Mouse (Mus musculus) neural tube, embryonic 10.5 days (tissue): ENCODE measurements around the gene Defb29.
A peak's percentile ranks its signal among the peaks of the same experiment; 100 is the strongest.

ENCODE experiments used
- DNase-seq: peaks from one replicate; pipeline ENCODE4 v3.0.0-alpha.2; 2017; ENCODE audit warnings: low spot score; ENCODE audit errors: extremely low spot score

Defb29 gene

DNA sequence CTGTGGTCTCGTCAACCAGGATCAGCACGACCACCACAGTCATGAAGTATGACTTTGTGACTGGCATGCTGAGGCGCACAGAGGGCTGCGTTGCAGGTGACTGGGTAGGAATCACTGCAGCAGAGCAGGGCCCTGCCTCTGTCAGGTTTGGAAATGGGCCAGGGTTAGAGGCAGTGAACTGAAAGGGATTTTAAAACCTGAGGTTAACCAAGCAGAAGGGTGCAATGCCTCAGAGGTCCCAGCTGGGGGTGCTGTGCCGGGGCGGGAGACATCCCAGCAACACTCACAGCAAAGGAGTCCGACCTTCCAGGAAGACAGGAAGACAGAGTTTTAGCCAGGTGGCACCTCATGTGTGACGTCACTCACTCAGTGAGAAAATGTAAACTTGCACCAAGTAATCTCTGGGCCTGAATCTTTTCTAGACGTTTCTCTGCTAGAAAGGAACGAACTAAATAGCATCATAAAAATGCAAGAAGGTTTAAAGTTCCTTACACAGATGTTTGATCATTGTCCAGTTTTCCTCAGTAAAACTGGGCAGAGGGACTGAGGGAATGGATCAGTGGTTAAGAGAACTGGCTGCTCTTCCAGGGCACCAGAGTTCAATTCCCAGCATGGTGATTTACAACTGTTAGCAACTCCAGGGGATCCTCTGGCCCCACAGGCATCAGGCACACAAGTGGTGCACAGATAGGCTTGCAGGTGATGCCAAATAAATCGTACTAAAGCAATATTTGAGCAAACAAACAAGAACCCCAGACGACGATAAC lies at the start of gene Defb29:
Gene Defb29 (minus strand): TSS at position 155 of the 767 bp plus-strand sequence.
- no peak for DNase-seq

DNA sequence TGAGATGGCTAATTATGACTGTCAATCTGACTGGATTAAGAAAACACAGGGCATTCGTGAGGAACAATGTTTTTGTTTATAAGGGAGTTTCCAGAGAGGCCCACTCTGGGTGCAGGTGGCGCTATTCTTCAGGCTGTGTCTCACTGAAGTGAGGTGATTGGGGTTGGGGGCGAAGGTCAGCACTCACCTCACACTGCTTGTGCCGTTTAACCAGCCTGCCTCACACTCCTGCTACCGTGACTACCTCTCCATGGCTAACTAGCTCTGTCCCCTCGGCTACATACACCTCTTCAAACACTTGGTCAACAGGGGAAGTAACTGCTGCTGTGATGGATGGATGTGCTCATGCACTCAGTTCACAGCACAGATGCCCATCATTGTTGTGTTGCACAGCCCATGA lies 49.1 kb upstream of the Defb29 start:
- no peak for DNase-seq

DNA sequence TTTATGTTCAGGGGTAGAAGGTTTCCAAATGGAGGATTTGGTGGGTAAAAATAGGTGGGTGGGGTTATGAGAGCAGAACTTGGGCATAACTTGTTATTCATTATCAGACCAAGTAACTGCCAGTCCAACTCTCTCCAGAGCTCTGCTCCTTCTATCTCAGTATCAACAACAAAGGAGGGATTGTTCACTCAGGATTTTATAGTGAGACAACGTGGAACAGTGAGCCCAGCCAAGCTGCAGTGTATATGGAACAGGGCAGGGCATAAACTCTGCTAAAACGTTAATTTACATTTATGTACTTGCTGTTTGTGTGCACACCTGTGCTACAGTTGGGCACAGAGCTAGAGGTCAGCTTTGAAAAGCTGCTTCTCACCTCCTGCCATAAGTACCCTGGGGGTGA lies 48.6 kb upstream of the Defb29 start:
- DNase-seq = no peak

DNA sequence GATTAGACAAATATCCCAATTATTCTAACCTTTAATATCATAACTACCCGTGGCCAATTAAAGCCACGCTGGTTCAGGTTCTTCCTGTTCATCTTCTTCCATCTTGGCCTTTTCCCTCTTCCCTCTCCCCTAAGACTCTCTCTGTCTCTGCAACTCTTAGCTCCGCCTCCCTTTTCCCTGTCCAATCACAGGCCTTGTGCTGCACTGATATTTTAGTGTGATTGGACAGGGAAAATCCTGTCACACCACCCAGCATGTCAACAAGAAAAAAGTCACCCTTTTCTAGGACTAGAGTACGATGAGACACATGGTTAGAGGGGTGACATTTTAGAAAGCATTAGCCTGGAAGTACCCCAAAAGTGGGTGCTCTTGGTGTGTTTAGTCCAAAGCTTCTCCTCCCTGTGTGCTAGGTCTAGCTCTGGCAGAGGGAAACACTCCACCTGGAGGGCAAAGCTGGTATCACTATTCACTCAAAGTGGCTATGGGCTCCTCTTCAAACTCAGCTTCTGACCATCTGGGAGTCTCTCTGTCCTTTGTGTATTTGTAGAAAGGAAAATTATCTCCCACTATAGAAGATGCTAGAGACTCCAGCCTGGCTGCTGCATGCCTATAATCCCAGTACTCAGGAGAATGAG lies 47.1 kb upstream of the Defb29 start:
- no peak for DNase-seq

GRCm38 (mm10) chr2:152580612-152581011 lies 40.7 kb upstream of the Defb29 start:
- DNase-seq = no peak

- DNase-seq = no peak
These were observed 40.2 kb upstream of the Defb29 start, which contains the start of gene Defb19 for GRCm38 (mm10) chr2:152580107-152580506. Defb19 (minus strand) TSS chr2:152580312.

DNA sequence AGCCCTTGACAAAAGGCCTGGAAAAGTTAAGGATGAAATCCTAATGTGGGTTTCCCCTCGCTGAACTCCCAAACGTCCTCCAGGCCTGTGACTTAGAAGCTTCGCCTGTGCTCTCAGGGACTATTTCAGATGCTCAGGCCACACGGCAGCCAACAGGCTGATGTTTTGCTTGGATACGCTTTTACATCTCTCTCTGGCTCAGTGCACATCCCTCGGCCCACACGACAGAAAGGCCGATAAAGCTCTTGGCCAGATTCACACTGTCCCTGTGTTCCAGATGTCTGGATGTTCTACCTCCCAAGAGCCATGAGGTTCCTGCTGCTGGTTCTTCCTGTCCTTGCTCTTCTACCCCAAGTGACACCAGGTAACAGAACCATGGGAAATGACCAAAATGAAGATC lies 33.6 kb upstream of the Defb29 start:
- DNase-seq = no peak

- DNase-seq = peak; percentile 21
These were observed 32.4 kb upstream of the Defb29 start, which contains the start of gene Defb21 for GRCm38 (mm10) chr2:152572114-152572794. Defb21 (plus strand) TSS chr2:152572744.

- no peak for DNase-seq
These were observed 30.4 kb upstream of the Defb29 start for GRCm38 (mm10) chr2:152570313-152570712.

DNA sequence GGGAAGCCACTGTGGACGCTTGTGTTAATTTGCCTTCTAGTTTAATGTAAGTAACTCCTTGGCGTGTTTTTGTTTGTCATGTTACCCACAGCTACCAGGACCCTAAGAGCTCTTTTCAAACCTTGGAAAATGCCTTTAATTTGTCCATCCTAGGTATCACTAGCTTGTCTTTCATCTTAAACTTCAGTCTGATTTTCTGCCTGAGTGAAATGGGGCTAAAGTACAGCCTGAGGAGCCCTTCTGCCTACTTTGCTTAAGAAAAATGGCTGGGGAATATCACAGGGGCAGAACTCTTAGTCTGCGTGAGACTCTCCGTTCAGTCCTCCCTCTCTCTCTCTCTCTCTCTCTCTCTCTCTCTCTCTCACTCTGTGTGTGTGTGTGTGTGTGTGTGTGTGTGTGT lies 30.0 kb upstream of the Defb29 start:
- no peak for DNase-seq

DNA sequence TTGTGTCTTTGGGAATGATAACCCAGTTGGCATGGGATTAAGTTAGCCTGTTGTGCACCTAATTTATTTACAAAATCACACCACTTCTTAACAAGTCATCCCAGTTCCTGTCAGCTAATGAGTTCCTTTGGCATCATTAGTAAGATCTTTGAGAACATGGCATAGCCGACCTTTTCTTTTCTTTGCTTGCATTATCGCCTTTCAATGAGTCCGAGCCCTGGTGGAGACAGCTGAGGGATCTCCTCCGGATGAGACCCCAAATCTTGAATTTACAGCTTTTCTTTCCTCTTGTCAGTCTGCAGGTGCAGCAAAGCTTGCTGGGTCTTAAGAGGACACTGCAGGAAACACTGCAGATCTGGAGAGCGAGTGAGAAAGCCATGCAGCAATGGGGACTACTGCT lies 29.1 kb upstream of the Defb29 start, which contains the start of gene Gm17416:
Gene Gm17416 (plus strand): TSS at position 301 of the 400 bp plus-strand sequence.
- no peak for DNase-seq

DNA sequence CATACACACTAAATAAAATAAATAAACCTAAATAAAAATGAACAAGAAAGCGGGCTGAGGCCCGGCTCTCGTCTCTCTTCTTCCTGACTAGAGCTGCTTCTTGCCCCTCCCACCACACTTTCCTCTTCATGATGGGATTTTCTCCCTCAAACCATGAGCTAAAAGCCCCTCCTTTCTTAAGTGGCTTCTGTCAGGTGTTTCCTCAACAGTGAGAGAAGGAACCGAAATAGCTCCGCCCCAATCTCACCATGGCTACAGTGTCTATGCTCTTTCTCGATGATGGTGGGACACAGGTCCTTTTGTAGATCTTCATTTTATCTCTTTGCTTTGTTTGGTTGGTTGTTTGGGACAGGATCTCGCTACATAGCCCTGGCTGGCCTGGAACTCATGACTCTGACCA lies 16.8 kb upstream of the Defb29 start:
- no peak for DNase-seq

- DNase-seq = peak; percentile 70
These were observed 14.0 kb upstream of the Defb29 start for GRCm38 (mm10) chr2:152553774-152554423.

DNA sequence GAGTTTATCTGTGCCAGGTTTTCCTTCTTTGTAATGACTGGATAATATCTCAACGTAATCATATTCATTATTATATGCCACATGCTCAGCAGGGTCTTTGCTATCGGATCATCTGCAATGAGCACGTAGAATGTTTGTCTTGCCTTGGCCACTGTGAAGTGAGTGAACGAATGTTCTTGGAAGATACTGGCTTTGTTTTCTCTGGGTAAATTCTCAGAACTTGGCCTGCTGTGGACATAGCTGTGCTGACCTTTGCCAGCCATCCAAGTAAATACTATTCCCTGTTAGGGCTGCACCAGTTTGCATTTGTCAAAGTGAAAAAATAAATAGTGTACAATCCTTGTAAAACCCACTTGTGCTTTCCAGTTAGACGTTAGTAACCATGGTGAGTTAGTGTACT lies 8.2 kb upstream of the Defb29 start:
- DNase-seq = no peak

- peak; percentile 25 for DNase-seq
These were observed 4.8 kb upstream of the Defb29 start for GRCm38 (mm10) chr2:152544691-152545090.

- DNase-seq = no peak
These were observed 3.6 kb upstream of the Defb29 start for GRCm38 (mm10) chr2:152543478-152543877.

DNA sequence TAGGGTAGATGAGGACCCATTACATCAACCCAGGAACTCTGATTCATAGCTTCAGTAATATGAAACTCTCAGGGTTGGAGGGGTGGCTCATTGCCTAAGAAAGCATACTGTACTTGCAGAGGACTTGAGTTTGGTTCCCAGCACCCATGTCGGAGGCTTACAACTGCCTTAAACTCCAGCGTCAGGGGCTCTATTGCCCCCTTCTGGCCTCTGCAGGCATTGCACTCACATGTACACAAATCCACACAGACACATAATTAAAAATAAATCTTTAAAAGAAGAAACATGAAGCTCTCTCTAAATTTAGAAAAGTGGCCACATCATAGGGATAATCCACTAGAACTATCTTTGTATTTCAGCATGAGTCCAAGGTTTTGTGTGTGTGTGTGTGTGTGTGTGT lies 3.0 kb upstream of the Defb29 start:
- no peak for DNase-seq

DNA sequence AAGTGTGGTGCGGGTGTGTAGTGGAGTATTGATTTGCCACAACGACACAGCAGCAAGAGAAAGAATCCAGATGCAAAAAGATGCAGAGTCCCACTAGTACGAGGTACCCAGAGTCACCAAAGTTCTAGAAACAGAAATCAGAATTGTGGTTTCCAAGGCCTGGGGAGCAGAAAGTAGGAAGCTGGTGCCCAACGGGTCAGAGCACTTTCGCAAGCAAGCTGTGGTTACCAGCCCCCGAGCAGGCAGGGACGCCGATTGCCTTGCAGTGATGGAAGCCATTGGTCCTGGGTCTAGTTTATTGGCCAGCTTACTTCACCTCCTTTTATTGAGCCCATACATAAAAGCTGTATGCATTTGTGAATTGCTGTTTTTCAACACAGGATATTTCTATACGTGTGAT lies 2.1 kb upstream of the Defb29 start:
- no peak for DNase-seq

GRCm38 (mm10) chr2:152517981-152518380 lies 21.9 kb downstream of the Defb29 start, which contains the start of gene Defb28:
Defb28 (plus strand) TSS chr2:152518255.
- DNase-seq = no peak

DNA sequence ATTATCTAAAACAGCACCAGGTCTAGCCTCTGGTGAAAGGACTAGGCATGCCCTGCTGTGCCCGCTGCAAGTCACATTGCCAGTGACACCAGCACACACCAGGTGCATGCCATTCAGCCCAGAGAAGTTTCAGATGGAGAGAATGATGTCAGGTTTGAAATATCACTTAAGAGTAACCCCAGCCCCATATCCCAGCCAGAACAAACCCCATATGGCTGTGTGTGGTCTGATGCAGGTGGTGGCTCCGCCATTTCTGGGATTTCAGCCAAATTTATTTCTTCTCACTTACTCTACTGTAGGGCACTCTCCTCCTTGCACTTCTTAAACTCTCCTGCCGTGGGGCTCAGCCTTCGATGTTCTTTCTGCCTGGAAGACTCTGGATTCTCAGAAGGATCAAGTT lies 23.8 kb downstream of the Defb29 start:
- DNase-seq = no peak

GRCm38 (mm10) chr2:152511592-152511991 lies 28.3 kb downstream of the Defb29 start, which contains the start of gene Defb26:
Defb26 (minus strand) TSS chr2:152511692.
- DNase-seq = no peak

DNA sequence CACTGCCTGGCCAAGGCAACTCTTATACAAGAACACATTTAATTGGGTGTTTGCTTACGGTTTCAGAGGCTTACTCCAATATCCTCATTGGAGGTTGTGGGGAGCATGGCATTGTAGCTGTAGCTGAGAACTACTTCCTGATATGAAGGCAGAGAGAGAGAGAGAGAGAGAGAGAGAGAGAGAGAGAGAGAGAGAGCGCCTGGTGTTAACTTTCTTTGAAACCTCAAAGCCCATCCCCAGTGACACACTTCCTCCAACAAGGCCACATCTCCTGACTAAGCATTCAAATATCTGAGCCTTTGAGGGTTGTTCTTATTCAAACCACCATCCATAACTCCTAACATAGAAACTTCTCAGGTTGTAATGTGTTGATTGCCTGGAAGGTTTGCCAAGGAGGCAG lies 35.9 kb downstream of the Defb29 start:
- no peak for DNase-seq
